Mouse (Mus musculus): Measurements from ENCODE around the gene Exoc4.

Gene Exoc4

DNA sequence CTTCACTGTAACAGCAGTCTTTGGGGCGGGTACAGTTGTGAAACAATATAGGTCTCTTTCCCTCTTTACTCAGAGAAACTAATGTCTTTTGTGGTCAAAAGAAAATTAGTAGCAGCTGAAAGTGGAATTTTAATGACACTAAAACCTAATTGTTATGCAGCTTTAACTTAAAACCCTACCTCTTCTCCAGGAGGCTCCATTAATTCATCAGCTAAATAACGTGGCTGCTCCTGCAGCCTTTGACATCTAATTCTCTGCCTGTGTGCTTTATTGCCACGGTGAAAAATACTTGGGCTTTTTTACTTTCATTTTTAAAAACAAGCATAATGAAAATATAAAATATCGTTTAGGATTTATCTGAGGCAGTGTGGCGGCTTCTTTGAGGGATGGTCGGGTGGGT is 764.6 kb downstream of the Exoc4 start:
- DNase-seq (ENCODE audit: low read depth, low spot score) = no peak
